8 mouse cellular contexts compared by ENCODE assay signal in the genomic region with DNA sequence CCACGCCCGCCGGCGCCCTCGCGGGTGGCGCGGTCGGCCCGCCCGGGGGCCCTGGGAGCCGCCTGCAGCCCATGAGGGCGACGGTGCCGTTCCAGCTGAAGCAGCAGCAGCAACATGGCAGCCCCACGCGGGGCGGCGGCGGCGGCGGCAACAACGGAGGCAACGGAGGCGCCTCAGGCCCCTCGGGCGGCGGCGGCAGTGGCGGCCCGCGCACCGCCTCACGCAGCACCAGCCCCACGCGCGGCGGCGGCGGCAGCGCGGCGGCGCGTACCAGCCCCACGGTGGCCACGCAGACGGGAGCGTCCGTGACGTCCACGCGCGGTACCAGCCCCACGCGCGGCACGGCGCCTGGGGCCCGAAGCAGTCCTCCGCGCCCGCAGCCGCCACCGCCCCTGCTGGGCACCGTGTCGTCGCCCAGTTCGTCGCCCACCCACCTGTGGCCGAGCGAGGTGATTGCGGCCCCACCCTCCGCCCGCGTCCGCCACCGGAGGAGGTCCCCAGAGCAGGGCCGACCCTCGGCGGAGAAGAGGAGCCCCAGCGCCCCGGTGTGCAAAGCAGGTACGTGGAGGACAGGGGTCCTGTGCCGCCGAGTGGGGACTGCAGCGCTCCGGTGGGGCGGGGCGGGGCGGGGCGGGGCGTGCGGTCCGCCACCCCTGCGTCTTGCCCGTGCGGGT. TPM values are rescaled to one million over a fixed set of nuclear protein-coding genes. Genes with fewer than 3 reads are reported as not detected.
DNase-seq lines count a peak whose midpoint lies in the region; ATAC-seq and TF ChIP-seq lines count a peak whose summit lies in the region.

No protein-coding gene starts in this region.

- no peak for TF ChIP-seq EP300 in heart, postnatal 0 days (IDR thresholded peaks at IDR 0.05; ENCODE audit: low read depth)

- peak overlapping the region; percentile 98 for H3K4me3 ChIP-seq in G1E (ENCODE audit: low read depth, low read length)
- H3K4me3 ChIP-seq in forebrain, embryonic 12.5 days (replicated peaks), result peak overlapping the region; percentile 93
- H3K4me3 ChIP-seq in heart, postnatal 0 days (ENCODE audit: low read depth, low read length), result peak overlapping the region; percentile 86
- peak overlapping the region; percentile 96 for H3K4me3 ChIP-seq in lung, embryonic 16.5 days (ENCODE audit: low read length)

- WGBS in forebrain, embryonic 12.5 days, result under 1% methylated on average over 77 of the region's 98 CpGs
- under 1% methylated on average over 71 of the region's 98 CpGs for WGBS in heart, postnatal 0 days
- WGBS in lung, embryonic 16.5 days, result under 1% methylated on average over 84 of the region's 98 CpGs

- H3K9ac ChIP-seq in forebrain, embryonic 12.5 days, result peak overlapping the region; percentile 96
- H3K9ac ChIP-seq in heart, postnatal 0 days (replicated peaks; ENCODE audit: low read depth, low read length), result peak overlapping the region; percentile 99
- H3K9ac ChIP-seq in lung, embryonic 16.5 days (ENCODE audit: low read length), result peak overlapping the region; percentile 94

- peaks cover 8% of the 10 kb centered on the region for H3K36me3 ChIP-seq in G1E (replicated peaks)
- H3K36me3 ChIP-seq in forebrain, embryonic 12.5 days (replicated peaks), result no peaks in the 10 kb centered on the region
- no peaks in the 10 kb centered on the region for H3K36me3 ChIP-seq in heart, postnatal 0 days (replicated peaks; ENCODE audit: control insufficient read depth, insufficient read depth, low read length)
- H3K36me3 ChIP-seq in lung, embryonic 16.5 days (ENCODE audit: control insufficient read depth, insufficient read depth, low read length), result no peaks in the 10 kb centered on the region

- no peaks in the 10 kb centered on the region for H3K9me3 ChIP-seq in G1E (replicated peaks)
- no peaks in the 10 kb centered on the region for H3K9me3 ChIP-seq in forebrain, embryonic 12.5 days
- H3K9me3 ChIP-seq in heart, postnatal 0 days (replicated peaks; ENCODE audit: control insufficient read depth, low read length), result no peaks in the 10 kb centered on the region
- H3K9me3 ChIP-seq in lung, embryonic 16.5 days (ENCODE audit: control insufficient read depth, low read length), result no peaks in the 10 kb centered on the region

- peaks cover 60% of the 10 kb centered on the region for H3K4me1 ChIP-seq in G1E (ENCODE audit: insufficient read depth, low read depth, low read length)
- peaks cover 25% of the 10 kb centered on the region for H3K4me1 ChIP-seq in forebrain, embryonic 12.5 days
- peaks cover 27% of the 10 kb centered on the region; the same call in 1 of the 2 replicates for H3K4me1 ChIP-seq in heart, postnatal 0 days (ENCODE audit: control insufficient read depth, insufficient read depth)
- peaks cover 24% of the 10 kb centered on the region for H3K4me1 ChIP-seq in lung, embryonic 16.5 days (replicated peaks; ENCODE audit: control insufficient read depth, insufficient read depth, low read length)

- H3K27me3 ChIP-seq in G1E (ENCODE audit: insufficient read depth, low read length), result no peaks in the 10 kb centered on the region
- no peaks in the 10 kb centered on the region for H3K27me3 ChIP-seq in forebrain, embryonic 12.5 days
- no peaks in the 10 kb centered on the region for H3K27me3 ChIP-seq in heart, postnatal 0 days (ENCODE audit: control insufficient read depth, insufficient read depth, low read length)
- H3K27me3 ChIP-seq in lung, embryonic 16.5 days (ENCODE audit: control insufficient read depth, insufficient read depth, low read depth, low read length), result no peaks in the 10 kb centered on the region

- no peak for ATAC-seq in G1E (ENCODE audit: extremely low read depth, insufficient number of reproducible peaks, low FRiP score, poor library complexity, severe bottlenecking)
- peak; percentile 47 for ATAC-seq in forebrain, embryonic 12.5 days (ENCODE audit: low FRiP score)
- ATAC-seq in heart, postnatal 0 days (ENCODE audit: insufficient read depth, low read depth), result peak; percentile 30
- ATAC-seq in lung, embryonic 16.5 days (ENCODE audit: low read depth), result peak; percentile 25

- no peak for DNase-seq in G1E (ENCODE audit: low spot score)
- DNase-seq in c-Kit-negative CD71-positive TER-119-positive erythroid progenitor cells, embryonic 14.5 days (ENCODE audit: low read depth, low spot score), result peak; percentile 26
- peak; percentile 24 for DNase-seq in heart, postnatal 0 days (ENCODE audit: low spot score)
- peak; percentile 53 to 72 for DNase-seq in layer of hippocampus, postnatal 10 days (ENCODE audit: low spot score in 2 of 2)
- DNase-seq in retina, embryonic 14.5 days (ENCODE audit: low spot score), result peak; percentile 55
- peak; percentile 73 for DNase-seq in thymus, postnatal 4 days

- peak overlapping the region; percentile 92 for H3K27ac ChIP-seq in forebrain, embryonic 12.5 days
- peak overlapping the region; percentile 96 for H3K27ac ChIP-seq in heart, postnatal 0 days (ENCODE audit: low read depth)
- peak overlapping the region; percentile 94 for H3K27ac ChIP-seq in lung, embryonic 16.5 days (ENCODE audit: low read length)

- TF ChIP-seq CTCF in G1E (IDR thresholded peaks at IDR 0.05; ENCODE audit: low read depth, low read length), result no peak
- TF ChIP-seq CTCF in heart, postnatal 0 days (IDR thresholded peaks at IDR 0.05; ENCODE audit: low read depth), result no peak

- peak overlapping the region; percentile 81 for H3K4me2 ChIP-seq in forebrain, embryonic 12.5 days
- peak overlapping the region; percentile 86 for H3K4me2 ChIP-seq in heart, postnatal 0 days (ENCODE audit: low read depth, low read length)
- peak overlapping the region; percentile 65 for H3K4me2 ChIP-seq in lung, embryonic 16.5 days (ENCODE audit: low read depth, low read length)

RNA-seq across cellular contexts. Expression of gene Fam117b, which starts 0.5 kb away (rescaled TPM):
- 119 and 126 TPM in 2 replicates for total RNA-seq in G1E (2014; fragmentation: Nextera tagmentation)
- 73.9 and 84.8 TPM in 2 replicates for total RNA-seq in G1E (2017)
- 62.7 and 71.4 TPM in 2 replicates for polyA plus RNA-seq in G1E (2012)
- 23.4 and 25.0 TPM in 2 replicates for polyA plus RNA-seq in forebrain, embryonic 12.5 days (2016; fragmentation: Nextera tagmentation; extraction: Ambion mirVana)
- total RNA-seq in heart, postnatal 0 days (2014; rRNA removed; ENCODE audit: low replicate concordance), result 7.3 and 7.7 TPM in 2 replicates
- 2.3 and 2.4 TPM in 2 replicates for polyA plus RNA-seq in heart, postnatal 0 days (2015; fragmentation: Nextera tagmentation; extraction: Ambion mirVana)
- total RNA-seq in layer of hippocampus, postnatal 10 days (2021), result 10 to 100 TPM; 52.3 to 59.0 TPM
- 8.4 and 8.9 TPM in 2 replicates for polyA plus RNA-seq in lung, embryonic 16.5 days (2015; fragmentation: Nextera tagmentation; extraction: Ambion mirVana)
